Mouse (Mus musculus) lung, embryonic 16.5 days (tissue): ENCODE measurements around the gene Slfn4. TPM values are rescaled to one million over a fixed set of nuclear protein-coding genes. Genes with fewer than 3 reads are reported as not detected.
A peak's percentile ranks its signal among the peaks of the same experiment; 100 is the strongest.
"Not testable (repeated sequence)": the region's sequence is repeated elsewhere in the genome, so short reads cannot be mapped to it uniquely, and the experiment has no call there.

ENCODE experiments used
- ATAC-seq: fragments of 200-750 bp; cut with Nextera tagmentation; 2 replicates; pipeline ENCODE4 v1.8.0; 2017; ENCODE audit warnings: low read depth, mild to moderate bottlenecking, moderate library complexity
- H3K27ac ChIP-seq: fragments of 300-500 bp; sonication (generic); 2 replicates; pipeline ENCODE4 v1.5.1; 2014; ENCODE audit warnings: mild to moderate bottlenecking, control low read depth, low read length
- H3K27me3 ChIP-seq: fragments of 300-500 bp; sonication (generic); 2 replicates; pipeline ENCODE4 v1.6.1; 2014; ENCODE audit warnings: low read depth, low read length, mixed read lengths; ENCODE audit not compliant: control insufficient read depth, insufficient read depth
- H3K36me3 ChIP-seq: fragments of 300-500 bp; sonication (generic); 2 replicates; pipeline ENCODE4 v1.6.1; 2014; ENCODE audit warnings: low read length; ENCODE audit not compliant: control insufficient read depth, insufficient read depth
- H3K4me1 ChIP-seq: fragments of 300-500 bp; sonication (generic); replicated peaks from 2 replicates; pipeline ENCODE4 v1.6.1; 2014; ENCODE audit warnings: low read length, mixed read lengths; ENCODE audit not compliant: control insufficient read depth, insufficient read depth
- H3K4me2 ChIP-seq: fragments of 300-500 bp; sonication (generic); 2 replicates; pipeline ENCODE4 v1.6.1; 2014; ENCODE audit warnings: low read depth, low read length, control low read depth
- H3K4me3 ChIP-seq: fragments of 300-500 bp; sonication (generic); 2 replicates; pipeline ENCODE4 v1.5.1; 2014; ENCODE audit warnings: mild to moderate bottlenecking, low read length, control low read depth
- H3K9ac ChIP-seq: fragments of 300-500 bp; sonication (generic); 2 replicates; pipeline ENCODE4 v1.6.1; 2014; ENCODE audit warnings: low read length, control low read depth
- H3K9me3 ChIP-seq: fragments of 300-500 bp; sonication (generic); 2 replicates; pipeline ENCODE4 v1.6.1; 2016; ENCODE audit warnings: low read length; ENCODE audit not compliant: control insufficient read depth
- WGBS: fragments of 180-500 bp; shearing (Covaris S2); extraction: QIAGEN DNeasy Blood & Tissue Kit; methylation state at CpG from one replicate; pipeline ENCODE4 v1.1.7; 2014; 5-methylcytosine and 5-hydroxymethylcytosine counted together
- polyA plus RNA-seq: library from polyadenylated mRNA; unstranded; fragments of >200 nt; fragmentation: Nextera tagmentation; extraction: Ambion mirVana; gene quantifications from 2 replicates; pipeline ENCODE4 v1.2.1, GENCODE M21; 2015

Gene Slfn4
- polyA plus RNA-seq, 1 experiment from 2014 or later, result 0.11 TPM

- WGBS, result 74% methylated on average over 7 of the region's 7 CpGs
- H3K4me3 ChIP-seq, result 0 out of 2 replicates have a peak overlapping the region, but pooled peaks have one; percentile 8
Measured at GRCm38 (mm10) chr11:83223367-83223766, 48.4 kb downstream of the Slfn4 start.

DNA sequence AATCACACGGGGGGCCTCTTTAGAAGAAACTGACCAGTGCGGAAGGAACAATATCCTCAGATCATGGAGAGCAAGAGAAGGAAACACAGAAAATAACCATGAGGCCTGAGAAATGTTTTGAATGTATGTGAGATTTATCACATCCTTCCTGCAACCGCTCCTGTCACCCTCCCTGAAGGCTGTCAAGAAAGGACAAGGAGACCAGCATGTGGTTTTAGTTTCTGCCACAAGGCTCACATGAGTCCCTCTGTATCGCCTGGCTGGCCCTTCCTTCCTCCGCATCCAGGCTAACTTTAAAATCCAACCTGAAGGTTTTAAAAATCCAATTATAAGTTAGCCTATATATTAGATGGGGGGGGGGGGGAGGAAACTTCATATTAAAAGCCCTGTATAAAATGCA, 48.8 kb downstream of the Slfn4 start:
- H3K4me2 ChIP-seq, H3K27ac ChIP-seq, H3K4me1 ChIP-seq, H3K9ac ChIP-seq, H3K27me3 ChIP-seq, ATAC-seq, H3K9me3 ChIP-seq, H3K36me3 ChIP-seq: not testable (repeated sequence)
- 70% methylated on average over 5 of the region's 5 CpGs for WGBS
- 0 out of 2 replicates have a peak overlapping the region, but pooled peaks have one; percentile 8 for H3K4me3 ChIP-seq

More at GRCm38 (mm10) chr11:83223367-83223766, 48.4 kb downstream of the Slfn4 start:
- Histone ChIP-seq H3K9ac (no peak overlapping the region), H3K9me3 (no peaks in the 10 kb centered on the region), H3K27me3 (no peaks in the 10 kb centered on the region), H3K4me1 (no peaks in the 10 kb centered on the region), H3K36me3 (no peaks in the 10 kb centered on the region), H3K27ac (no peak overlapping the region), H3K4me2 (no peak overlapping the region)
- ATAC-seq, result no peak

- no peaks in the 10 kb centered on the region for H3K4me1 ChIP-seq
- no peak overlapping the region for H3K27ac ChIP-seq
- no peak overlapping the region for H3K9ac ChIP-seq
- WGBS, result 87% methylated on average over 9 of the region's 9 CpGs
- no peak overlapping the region for H3K4me2 ChIP-seq
- no peak for ATAC-seq
- H3K27me3 ChIP-seq, result no peaks in the 10 kb centered on the region
- H3K4me3 ChIP-seq, result no peak overlapping the region
- no peaks in the 10 kb centered on the region for H3K36me3 ChIP-seq
- H3K9me3 ChIP-seq, result no peaks in the 10 kb centered on the region
Measured at GRCm38 (mm10) chr11:83224217-83224616, 49.2 kb downstream of the Slfn4 start.

DNA sequence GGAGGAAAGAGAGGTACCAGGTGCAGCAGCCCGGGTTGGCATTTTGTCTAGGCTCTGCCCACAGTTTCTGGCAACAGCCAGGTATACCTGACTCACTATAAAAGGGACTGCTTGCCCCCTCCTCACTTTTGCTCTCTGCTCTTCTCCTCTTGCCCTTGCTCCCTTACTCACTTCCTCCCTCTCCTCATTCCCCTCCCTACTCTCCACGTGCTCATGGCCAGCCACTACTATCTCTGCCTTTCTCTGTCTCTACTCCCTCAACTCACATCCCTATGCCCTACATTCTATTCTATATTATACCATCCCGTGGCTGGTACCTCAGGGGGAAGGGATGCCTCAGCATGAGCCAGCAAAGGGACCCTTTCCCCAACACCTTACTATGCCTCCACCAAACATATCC, 49.8 kb downstream of the Slfn4 start:
- Histone ChIP-seq H3K4me1 (no peaks in the 10 kb centered on the region), H3K27me3 (no peaks in the 10 kb centered on the region), H3K4me2 (no peak overlapping the region), H3K9ac (no peak overlapping the region), H3K27ac (no peak overlapping the region), H3K9me3 (no peaks in the 10 kb centered on the region), H3K36me3 (no peaks in the 10 kb centered on the region), H3K4me3 (peak overlapping the region; percentile 13; the same call in 1 of the 2 replicates)
- WGBS, result 64% methylated on average over 3 of the region's 3 CpGs
- ATAC-seq, result no peak

DNA sequence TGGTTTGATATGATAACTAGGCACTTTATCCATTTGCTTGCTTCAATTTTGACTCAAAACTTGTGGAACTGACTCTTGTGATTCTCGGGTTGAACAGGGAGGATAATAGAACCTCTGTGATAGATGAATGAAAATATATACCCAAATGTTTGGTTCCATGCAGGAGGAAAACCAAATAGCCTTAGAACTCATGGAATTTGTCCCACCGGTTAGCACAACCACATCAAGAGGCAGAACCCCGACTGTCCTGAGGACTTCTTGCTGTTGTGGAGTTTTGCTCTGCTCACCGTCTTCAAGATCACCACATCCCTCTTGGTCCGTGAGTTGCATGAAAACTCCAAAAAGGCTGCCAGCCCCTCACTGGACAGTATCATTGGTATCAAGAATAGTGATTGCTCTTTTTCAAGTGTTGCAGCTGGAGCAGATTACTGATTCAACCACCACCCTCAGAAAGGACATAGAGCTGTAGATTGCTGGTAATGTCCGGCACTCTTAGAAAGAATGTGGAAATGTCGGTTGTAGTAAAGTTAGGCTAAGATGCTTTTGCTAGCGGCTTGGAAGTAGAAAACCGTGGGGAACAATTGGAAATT, 50.5 kb downstream of the Slfn4 start:
- ATAC-seq, result no peak
- 79% methylated on average over 9 of the region's 9 CpGs for WGBS

GRCm38 (mm10) chr11:83227926-83228723, 53.1 kb downstream of the Slfn4 start:
- ATAC-seq, result no peak
- no peaks in the 10 kb centered on the region for H3K27me3 ChIP-seq
- no peak overlapping the region for H3K4me2 ChIP-seq
- H3K27ac ChIP-seq, result no peak overlapping the region
- no peaks in the 10 kb centered on the region for H3K36me3 ChIP-seq
- no peak overlapping the region for H3K4me3 ChIP-seq
- H3K9ac ChIP-seq, result no peak overlapping the region
- no peaks in the 10 kb centered on the region for H3K4me1 ChIP-seq
- H3K9me3 ChIP-seq, result no peaks in the 10 kb centered on the region
- 81% methylated on average over 7 of the region's 7 CpGs for WGBS

More for the DNA sequence above, 50.5 kb downstream of the Slfn4 start:
- Histone ChIP-seq H3K9ac (no peak overlapping the region), H3K9me3 (no peaks in the 10 kb centered on the region), H3K4me1 (no peaks in the 10 kb centered on the region), H3K4me2 (no peak overlapping the region), H3K27me3 (no peaks in the 10 kb centered on the region), H3K36me3 (no peaks in the 10 kb centered on the region), H3K4me3 (peak overlapping the region; percentile 13; the same call in 1 of the 2 replicates), H3K27ac (no peak overlapping the region)

DNA sequence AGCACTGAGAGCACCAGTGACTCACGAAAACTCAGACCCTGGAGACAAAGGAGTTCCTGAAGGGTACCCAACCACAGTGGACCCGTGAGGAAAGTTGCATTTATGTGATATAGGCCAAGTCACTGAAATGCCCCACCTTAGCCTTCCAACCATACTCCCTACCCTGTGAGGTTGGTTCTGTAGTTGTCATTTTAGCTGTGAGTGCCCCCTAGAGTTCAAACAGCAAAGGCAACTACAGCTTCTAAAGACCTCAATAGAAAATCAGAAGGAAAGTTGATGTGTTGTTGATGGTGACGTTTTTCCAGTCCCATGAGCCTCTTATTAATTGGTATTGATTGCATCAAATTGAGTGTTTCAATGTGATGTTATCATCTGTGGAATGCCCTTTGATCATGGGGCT, 56.0 kb downstream of the Slfn4 start:
- Histone ChIP-seq H3K4me1 (no peaks in the 10 kb centered on the region), H3K9me3 (no peaks in the 10 kb centered on the region), H3K27me3 (no peaks in the 10 kb centered on the region), H3K4me2 (no peak overlapping the region), H3K36me3 (no peaks in the 10 kb centered on the region), H3K4me3 (no peak overlapping the region), H3K9ac (no peak overlapping the region), H3K27ac (no peak overlapping the region)
- ATAC-seq, result no peak
- 53% methylated on average over 3 of the region's 3 CpGs for WGBS

- not testable (repeated sequence) for H3K9ac ChIP-seq, H3K4me2 ChIP-seq, H3K27me3 ChIP-seq, H3K4me3 ChIP-seq, H3K4me1 ChIP-seq, H3K36me3 ChIP-seq, H3K27ac ChIP-seq, H3K9me3 ChIP-seq, ATAC-seq
- WGBS, result 28% methylated on average over 5 of the region's 5 CpGs
Measured at GRCm38 (mm10) chr11:83233621-83234020, 58.6 kb downstream of the Slfn4 start.

- not testable (repeated sequence) for H3K27me3 ChIP-seq, H3K4me3 ChIP-seq, H3K27ac ChIP-seq, H3K9ac ChIP-seq, H3K4me1 ChIP-seq, ATAC-seq, H3K4me2 ChIP-seq, H3K36me3 ChIP-seq, H3K9me3 ChIP-seq
- 74% methylated on average over 9 of the region's 9 CpGs for WGBS
Measured at GRCm38 (mm10) chr11:83237390-83237789, 62.4 kb downstream of the Slfn4 start.
